Comparison of ENCODE assay signal across 33 mouse cellular contexts in genomic region chr3:87359215-87359614, GRCm38 (mm10). TPM values are rescaled to one million over a fixed set of nuclear protein-coding genes. Genes with fewer than 3 reads are reported as not detected.
"Had no signal": no experiment of that assay in that cellular context is flagged by ENCODE, and none has a peak within 500 bp of the region (broad histone marks: within the 10 kb centered on the region; RNA-seq: fewer than 3 reads in every experiment).

No protein-coding gene starts in this region.

- DNase-seq: cerebellum, adult 8-10 months; cerebellum, adult 9-10 months; cerebellum, adult 9-11 months; cerebellum, postnatal 10 days; cerebellum, postnatal 14 days; cerebellum, postnatal 25 days; cerebellum, postnatal 36 days; embryo, embryonic 11 days; forebrain, postnatal 0 days; gastrocnemius, adult 2 months; gastrocnemius, postnatal 10 days; gastrocnemius, postnatal 14 days; gastrocnemius, postnatal 25 days; gastrocnemius, postnatal 36 days; heart, adult 18-20 months; heart, adult 2 months had no signal

- H3K4me1 ChIP-seq: embryonic facial prominence, embryonic 12.5 days; embryonic facial prominence, embryonic 13.5 days; embryonic facial prominence, embryonic 15.5 days; forebrain, embryonic 12.5 days; forebrain, embryonic 13.5 days; forebrain, embryonic 15.5 days had no signal

- H3K4me3 ChIP-seq: embryonic facial prominence, embryonic 10.5 days; embryonic facial prominence, embryonic 12.5 days; embryonic facial prominence, embryonic 13.5 days; embryonic facial prominence, embryonic 15.5 days; erythroblast, embryonic 14.5 days; forebrain, embryonic 10.5 days; forebrain, embryonic 12.5 days; forebrain, embryonic 13.5 days; forebrain, embryonic 15.5 days; gastrocnemius, adult 2 months; heart, adult 2 months had no signal

- H3K27ac ChIP-seq: embryonic facial prominence, embryonic 10.5 days; embryonic facial prominence, embryonic 12.5 days; embryonic facial prominence, embryonic 13.5 days; embryonic facial prominence, embryonic 15.5 days; forebrain, embryonic 10.5 days; forebrain, embryonic 12.5 days; forebrain, embryonic 13.5 days; forebrain, embryonic 15.5 days; gastrocnemius, adult 2 months; heart, adult 2 months had no signal

- H3K36me3 ChIP-seq: embryonic facial prominence, embryonic 10.5 days; embryonic facial prominence, embryonic 12.5 days; embryonic facial prominence, embryonic 13.5 days; embryonic facial prominence, embryonic 15.5 days; forebrain, embryonic 10.5 days; forebrain, embryonic 12.5 days; forebrain, embryonic 15.5 days had no signal

- H3K9ac ChIP-seq: embryonic facial prominence, embryonic 12.5 days; embryonic facial prominence, embryonic 13.5 days; embryonic facial prominence, embryonic 15.5 days; forebrain, embryonic 12.5 days; forebrain, embryonic 13.5 days; forebrain, embryonic 15.5 days; forebrain, postnatal 0 days had no signal

- H3K4me2 ChIP-seq: embryonic facial prominence, embryonic 12.5 days; embryonic facial prominence, embryonic 13.5 days; embryonic facial prominence, embryonic 15.5 days; forebrain, embryonic 12.5 days; forebrain, embryonic 13.5 days; forebrain, embryonic 15.5 days had no signal

- H3K27me3 ChIP-seq: embryonic facial prominence, embryonic 12.5 days; embryonic facial prominence, embryonic 13.5 days; embryonic facial prominence, embryonic 15.5 days; forebrain, embryonic 12.5 days; forebrain, embryonic 13.5 days; forebrain, embryonic 15.5 days had no signal

- H3K9me3 ChIP-seq: embryonic facial prominence, embryonic 10.5 days; embryonic facial prominence, embryonic 12.5 days; embryonic facial prominence, embryonic 13.5 days; embryonic facial prominence, embryonic 15.5 days; forebrain, embryonic 10.5 days; forebrain, embryonic 12.5 days; forebrain, embryonic 13.5 days; forebrain, embryonic 15.5 days had no signal

RNA-seq across cellular contexts. Expression of gene Cd5l, which starts 1.5 kb away (rescaled TPM):
- total RNA-seq: forebrain, postnatal 0 days; gastrocnemius, adult 18-20 months; gastrocnemius, adult 2 months; gastrocnemius, adult 8-10 months; gastrocnemius, postnatal 10 days; gastrocnemius, postnatal 14 days; gastrocnemius, postnatal 36 days; granulocyte monocyte progenitor cell, adult 5-6 weeks had no signal
- polyA plus RNA-seq: cortical plate, adult 2 months; embryonic facial prominence, embryonic 10.5 days; embryonic facial prominence, embryonic 11.5 days; forebrain, embryonic 10.5 days; forebrain, embryonic 11.5 days; forebrain, embryonic 12.5 days; forebrain, embryonic 13.5 days; forebrain, embryonic 16.5 days; forebrain, postnatal 0 days; frontal cortex, adult 2 months had no signal

RNA-seq across cellular contexts. Expression of gene Fcrl1, which starts 17.0 kb away (rescaled TPM):
- total RNA-seq: forebrain, postnatal 0 days; gastrocnemius, adult 18-20 months; gastrocnemius, adult 2 months; gastrocnemius, postnatal 10 days; gastrocnemius, postnatal 14 days; gastrocnemius, postnatal 25 days; gastrocnemius, postnatal 36 days had no signal
- polyA plus RNA-seq: embryonic facial prominence, embryonic 10.5 days; embryonic facial prominence, embryonic 11.5 days; erythroblast, embryonic 14.5 days; forebrain, embryonic 10.5 days; forebrain, embryonic 11.5 days; forebrain, embryonic 12.5 days; forebrain, embryonic 13.5 days; forebrain, embryonic 15.5 days; forebrain, embryonic 16.5 days had no signal
